Mouse (Mus musculus) layer of hippocampus, adult 11-12 months (tissue): Measurements from ENCODE around the gene Slc22a12.

Experiments
- DNase-seq: peaks from one replicate; pipeline ENCODE4 v3.0.0; 2022; ENCODE audit warnings: low spot score

Gene Slc22a12

GRCm38 (mm10) chr19:6493219-6493618 is 49.6 kb downstream of the Slc22a12 start:
- no peak for DNase-seq

- peak; percentile 85 for DNase-seq
Observed at GRCm38 (mm10) chr19:6492124-6492523, 50.7 kb downstream of the Slc22a12 start.

GRCm38 (mm10) chr19:6491538-6491937 is 51.3 kb downstream of the Slc22a12 start:
- no peak for DNase-seq

DNA sequence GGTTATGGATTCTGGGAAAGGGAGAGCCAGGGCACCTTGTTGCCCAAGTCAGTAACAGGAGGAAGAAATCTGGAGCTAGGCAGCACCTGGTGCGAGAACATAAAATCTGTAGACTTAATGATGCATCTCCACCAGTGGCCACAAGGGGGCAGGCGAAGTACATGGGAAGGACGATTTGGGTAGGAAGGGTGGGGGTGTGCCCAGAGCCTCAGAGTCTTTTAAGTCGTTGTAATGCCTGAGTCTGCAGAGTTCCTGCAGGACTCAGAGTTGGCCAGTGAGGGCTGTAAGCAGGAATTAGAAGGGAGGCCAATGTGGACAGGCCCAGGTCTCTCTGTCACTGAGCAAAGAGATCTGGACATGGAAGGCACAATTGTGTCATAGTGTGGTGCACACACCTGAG is 53.8 kb downstream of the Slc22a12 start:
- DNase-seq = peak; percentile 90
